Mouse (Mus musculus) embryo, embryonic 10.5 days (tissue): Measurements from ENCODE around the gene Iqcd.
A peak's percentile ranks its signal among the peaks of the same experiment; 100 is the strongest.

Source experiments
- DNase-seq: peaks from one replicate; pipeline ENCODE4 v3.0.0-alpha.2; 2015; ENCODE audit warnings: low spot score

Gene Iqcd

GRCm38 (mm10) chr5:120603515-120603914 lies 14.7 kb downstream of the Iqcd start:
- DNase-seq = no peak

DNA sequence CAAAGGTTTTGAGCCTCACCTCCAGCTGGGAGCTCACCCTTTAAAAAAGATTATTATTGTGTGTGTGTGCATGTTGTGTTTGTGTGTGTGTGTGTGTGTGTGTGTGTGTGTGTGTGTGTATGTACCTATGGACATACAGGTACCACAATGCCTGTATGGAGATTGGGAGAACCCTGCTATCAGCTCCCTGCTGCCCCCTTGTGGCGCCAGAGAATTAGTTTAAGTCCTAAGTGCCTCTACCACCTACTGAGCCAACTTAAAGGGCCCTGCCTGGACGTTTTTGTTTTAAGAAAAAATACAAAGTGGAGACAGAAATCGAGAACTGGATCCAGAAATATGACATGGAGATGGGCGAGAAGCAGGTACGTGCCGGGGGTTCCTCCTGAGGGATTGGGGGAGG lies 16.0 kb downstream of the Iqcd start:
- DNase-seq = peak; percentile 93

- no peak for DNase-seq
Measured at GRCm38 (mm10) chr5:120605241-120605661, 16.4 kb downstream of the Iqcd start.

- peak; percentile 97 for DNase-seq
Measured at GRCm38 (mm10) chr5:120605688-120606087, 16.9 kb downstream of the Iqcd start.

GRCm38 (mm10) chr5:120606590-120607200 lies 17.9 kb downstream of the Iqcd start:
- no peak for DNase-seq

- DNase-seq = no peak
Measured at GRCm38 (mm10) chr5:120607335-120607734, 18.5 kb downstream of the Iqcd start.

GRCm38 (mm10) chr5:120609246-120609775 lies 20.5 kb downstream of the Iqcd start:
- DNase-seq = no peak

DNA sequence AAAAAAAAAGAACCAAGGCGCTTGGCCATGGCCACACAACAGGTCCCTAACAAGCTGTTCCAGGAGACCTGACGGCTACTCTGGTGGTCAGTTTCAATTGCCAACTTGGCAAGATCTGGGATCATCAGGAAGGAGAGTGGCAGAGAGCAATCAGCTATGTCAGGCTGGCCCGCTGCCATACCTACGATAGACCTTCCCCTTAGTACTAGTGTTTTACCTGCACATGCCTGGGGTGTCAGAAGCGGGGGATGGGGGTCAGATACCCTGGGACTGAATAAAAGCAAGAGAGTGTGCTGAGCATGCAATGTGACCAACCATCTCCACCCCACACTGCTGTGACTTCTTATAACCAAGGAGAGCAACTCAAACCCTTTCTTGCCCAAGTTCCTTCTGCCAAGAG lies 22.1 kb downstream of the Iqcd start:
- no peak for DNase-seq

- DNase-seq = no peak
Measured at GRCm38 (mm10) chr5:120611416-120611815, 22.6 kb downstream of the Iqcd start.

DNA sequence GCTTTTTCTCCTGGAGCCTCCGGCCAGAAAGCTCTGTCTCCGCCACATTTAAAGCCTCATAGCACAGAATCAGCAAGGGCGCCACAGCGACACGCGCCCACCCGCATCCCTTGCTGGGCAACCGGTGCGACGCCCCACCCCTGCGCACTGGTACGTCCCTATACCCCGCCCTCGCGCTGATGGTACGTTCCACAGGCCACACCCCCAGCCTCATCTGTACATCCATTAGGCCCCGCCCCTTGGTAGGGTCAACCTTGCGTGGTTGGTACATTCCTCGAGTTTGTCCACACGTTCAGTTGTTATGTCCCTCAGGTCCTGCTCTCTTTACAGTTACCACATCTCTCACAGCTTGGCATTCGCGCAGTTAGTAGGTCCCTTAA lies 23.6 kb downstream of the Iqcd start, which contains the start of the genes Rita1 and Ddx54:
Rita1 (minus strand) TSS at position 148 of the 380 bp plus-strand sequence.
Ddx54 (plus strand) TSS at position 298 of the 380 bp plus-strand sequence.
- DNase-seq = peak; percentile 98

GRCm38 (mm10) chr5:120612822-120613604 lies 24.2 kb downstream of the Iqcd start:
- peak; percentile 100 for DNase-seq

DNA sequence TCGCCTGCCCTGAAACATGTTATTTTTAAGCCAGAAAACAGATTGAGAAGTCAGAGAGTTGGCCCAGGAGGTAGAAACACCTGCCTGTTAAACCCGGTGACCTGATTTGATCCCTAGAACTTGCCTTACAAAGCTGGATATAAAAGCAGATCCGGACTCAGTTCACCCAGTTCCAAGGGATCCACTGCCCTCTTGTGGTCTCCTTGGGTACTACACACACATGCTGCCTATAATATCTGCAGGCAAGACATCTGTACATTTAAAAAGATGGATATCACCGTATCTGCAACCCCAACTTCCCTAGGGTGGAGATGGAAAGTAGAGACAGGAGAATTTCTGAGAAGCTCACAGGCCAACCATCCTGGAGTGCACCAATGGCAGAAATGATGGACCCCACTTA lies 27.1 kb downstream of the Iqcd start:
- peak; percentile 52 for DNase-seq

DNA sequence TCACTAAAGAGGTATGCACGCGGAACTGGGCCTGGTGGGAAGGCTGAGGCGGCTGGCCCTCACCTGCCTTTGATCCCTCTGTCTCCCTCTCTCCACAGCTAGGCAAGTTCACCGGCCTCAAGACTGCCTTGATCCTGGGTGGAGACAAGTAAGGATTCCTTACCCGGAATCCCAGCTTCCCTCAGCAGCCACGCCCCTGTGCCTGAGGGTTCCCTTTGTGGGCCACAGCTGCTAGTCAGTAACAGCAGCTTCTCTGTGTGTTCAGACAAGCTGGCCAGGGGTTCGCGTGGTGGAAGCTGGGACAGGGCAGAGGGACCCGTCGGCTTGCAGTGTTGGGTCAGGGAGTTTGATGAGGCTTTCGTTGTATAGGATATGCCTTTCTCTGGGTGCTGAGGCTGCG lies 30.0 kb downstream of the Iqcd start:
- DNase-seq = no peak

DNA sequence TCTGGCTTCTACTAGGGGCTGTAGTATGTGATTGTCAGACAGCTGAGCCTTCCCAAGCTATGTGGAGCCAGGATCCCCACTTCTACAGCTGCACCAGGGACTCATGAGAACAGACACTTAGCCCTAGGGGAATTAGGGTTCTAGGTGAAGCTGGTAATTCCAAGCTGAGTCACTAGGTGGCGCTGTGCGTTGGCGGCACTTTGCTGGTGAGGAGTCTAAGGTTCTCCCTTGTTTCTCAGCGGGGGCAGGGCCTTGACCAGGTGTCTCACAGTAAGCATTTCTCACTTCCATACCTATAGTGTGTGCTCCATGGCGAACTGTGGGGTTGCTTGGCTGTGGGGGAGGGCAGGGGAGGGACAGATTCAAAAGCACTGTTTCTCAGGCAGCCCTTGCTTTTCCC lies 30.4 kb downstream of the Iqcd start:
- peak; percentile 74 for DNase-seq

- DNase-seq = peak; percentile 86
Measured at GRCm38 (mm10) chr5:120620375-120621077, 31.7 kb downstream of the Iqcd start.

DNA sequence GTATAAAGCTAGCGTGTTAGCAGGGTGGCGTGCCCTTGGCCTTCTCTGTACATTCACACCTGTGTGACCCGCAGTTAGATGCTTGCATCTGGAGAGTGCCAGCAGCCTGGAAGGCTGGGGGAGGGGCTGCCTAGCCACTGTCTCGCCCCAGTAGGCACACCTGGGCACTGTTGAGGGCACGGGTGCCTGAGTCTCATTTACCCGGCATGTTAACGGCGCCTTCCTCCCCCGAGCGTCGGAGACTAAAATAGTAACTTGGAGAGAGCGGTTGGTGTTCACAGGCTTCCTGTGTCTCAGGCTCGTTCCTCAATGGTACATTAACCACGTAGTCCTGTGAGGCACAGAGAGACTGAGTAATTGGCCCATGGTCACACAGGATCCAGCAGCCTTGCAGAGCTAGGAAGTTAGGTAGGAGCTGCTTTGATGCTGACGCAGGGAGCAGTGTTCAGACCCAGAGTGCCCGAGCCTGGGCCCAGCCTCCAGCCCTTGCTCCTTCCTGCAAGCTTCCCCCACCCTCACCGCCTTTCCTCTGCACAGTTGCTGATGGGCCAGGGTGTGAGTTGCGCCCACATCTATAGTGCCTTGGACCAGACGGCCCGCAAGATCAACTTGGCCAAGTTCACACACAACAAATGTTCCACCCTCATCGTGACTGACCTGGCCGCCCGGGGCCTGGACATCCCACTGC lies 32.4 kb downstream of the Iqcd start:
- DNase-seq = no peak

DNA sequence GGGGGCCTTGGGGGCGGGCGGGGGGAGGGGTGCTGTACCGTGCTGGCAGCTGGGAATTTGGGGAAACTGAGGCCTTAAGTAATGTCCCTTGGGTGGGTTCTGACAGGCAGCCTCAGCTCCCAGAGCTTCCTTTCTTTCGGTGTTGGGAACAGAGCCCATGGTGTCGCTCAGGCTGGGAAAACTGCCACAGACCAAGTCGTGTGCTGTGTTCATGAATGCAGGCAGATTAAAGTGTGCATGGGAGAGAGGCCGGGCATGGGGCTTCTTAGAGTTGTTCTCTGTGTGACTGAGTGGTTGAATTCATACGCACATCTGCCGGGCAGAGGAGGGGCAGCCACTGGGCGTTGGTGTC lies 33.0 kb downstream of the Iqcd start:
- DNase-seq = no peak

- DNase-seq = no peak
Measured at GRCm38 (mm10) chr5:120622198-120622851, 33.5 kb downstream of the Iqcd start.

GRCm38 (mm10) chr5:120624427-120624826 lies 35.6 kb downstream of the Iqcd start:
- DNase-seq = no peak

DNA sequence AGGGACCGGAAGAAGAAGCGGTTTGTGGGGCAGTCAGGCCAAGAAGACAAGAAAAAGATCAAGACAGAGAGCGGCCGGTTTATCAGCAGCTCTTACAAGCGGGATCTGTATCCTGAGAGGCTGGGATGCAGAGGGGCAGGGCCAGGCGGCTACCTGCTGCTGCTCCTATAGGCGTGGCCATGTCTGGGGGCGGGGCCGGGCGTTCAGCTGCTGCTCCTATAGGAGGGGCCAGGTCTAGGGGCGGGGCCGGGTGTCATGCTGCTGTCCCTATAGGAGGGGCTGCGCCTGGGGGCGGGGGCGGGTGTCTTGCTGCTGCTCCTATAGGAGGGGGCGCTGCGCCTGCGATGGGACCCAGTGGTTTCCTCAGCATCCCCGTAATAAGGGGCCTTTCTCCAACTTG lies 37.6 kb downstream of the Iqcd start:
- DNase-seq = peak; percentile 68

GRCm38 (mm10) chr5:120627515-120628300 lies 38.9 kb downstream of the Iqcd start:
- no peak for DNase-seq
